Mouse (Mus musculus) thymus, adult 2 months (tissue): ENCODE measurements around the gene Cacna1h. TPM values are rescaled to one million over a fixed set of nuclear protein-coding genes. Genes with fewer than 3 reads are reported as not detected.

Experiments
- DNase-seq: peaks from one replicate; pipeline ENCODE4 v3.0.0; 2021
- H3K27ac ChIP-seq: fragments of 200-500 bp; 2 replicates; pipeline ENCODE4 v1.5.1; 2012; ENCODE audit warnings: low read length, control low read depth; ENCODE audit not compliant: control insufficient read depth, insufficient read depth
- H3K27me3 ChIP-seq: fragments of 200-500 bp; 2 replicates; pipeline ENCODE4 v1.6.1; 2012; ENCODE audit warnings: mild to moderate bottlenecking, low read length, moderate library complexity, mixed read lengths; ENCODE audit not compliant: control insufficient read depth, insufficient read depth
- H3K36me3 ChIP-seq: fragments of 200-500 bp; 2 replicates; pipeline ENCODE4 v1.6.1; 2012; ENCODE audit warnings: mild to moderate bottlenecking, low read length, moderate library complexity; ENCODE audit not compliant: control insufficient read depth, insufficient read depth
- H3K4me1 ChIP-seq: fragments of 200-500 bp; replicated peaks from 2 replicates; pipeline ENCODE4 v1.6.1; 2012; ENCODE audit warnings: low read length; ENCODE audit not compliant: control insufficient read depth, insufficient read depth
- H3K4me3 ChIP-seq: fragments of 200-500 bp; 2 replicates; pipeline ENCODE4 v1.5.1; 2012; ENCODE audit warnings: mild to moderate bottlenecking, low read length, control low read depth, moderate library complexity; ENCODE audit not compliant: control insufficient read depth, insufficient read depth
- CTCF ChIP-seq: fragments of 200-500 bp; IDR thresholded peaks from 2 replicates; pipeline ENCODE4 v1.5.1; 2012; ENCODE audit warnings: mild to moderate bottlenecking, control low read depth, low read length, moderate library complexity, borderline replicate concordance; ENCODE audit not compliant: control insufficient read depth, poor library complexity, insufficient read depth; ENCODE audit errors: extremely low read depth
- POLR2A ChIP-seq: fragments of 200-500 bp; IDR thresholded peaks from 2 replicates; pipeline ENCODE4 v1.6.1; 2012; ENCODE audit warnings: mild to moderate bottlenecking, low read length, control low read depth, moderate library complexity; ENCODE audit not compliant: control insufficient read depth, poor library complexity, insufficient read depth; ENCODE audit errors: extremely low read depth
- WGBS: fragments of 180-500 bp; shearing (Covaris S2); methylation state at CpG from one replicate; pipeline ENCODE4 v1.1.7; 2018; 5-methylcytosine and 5-hydroxymethylcytosine counted together
- polyA plus RNA-seq: library from polyadenylated mRNA; depleted of rRNA; stranded (reverse); fragments of >200 nt; gene quantifications from 2 replicates; pipeline ENCODE4 v1.2.3, GENCODE M21; 2012

Gene Cacna1h
- polyA plus RNA-seq, 1 experiment, result 4.3 TPM

- WGBS, result 3% methylated on average over 53 of the region's 53 CpGs
- Histone ChIP-seq H3K27ac (no peak overlapping the region), H3K4me1 (no peaks in the 10 kb centered on the region; the same call in 1 of the 2 replicates), H3K27me3 (peaks cover 3% of the 10 kb centered on the region; the same call in 1 of the 2 replicates), H3K36me3 (no peaks in the 10 kb centered on the region), H3K4me3 (no peak overlapping the region)
- no peak for DNase-seq
- TF ChIP-seq POLR2A (no peak), CTCF (no peak)
Measured at GRCm38 (mm10) chr17:25432433-25433181, 976 bp downstream of the Cacna1h start.

- H3K27ac ChIP-seq, result no peak overlapping the region
- WGBS, result 37% methylated on average over 8 of the region's 8 CpGs
- no peak for DNase-seq
- no peaks in the 10 kb centered on the region; the same call in 1 of the 2 replicates for H3K4me1 ChIP-seq
- TF ChIP-seq CTCF, result no peak
- no peaks in the 10 kb centered on the region for H3K36me3 ChIP-seq
- no peak overlapping the region for H3K4me3 ChIP-seq
- peaks cover 3% of the 10 kb centered on the region; the same call in 1 of the 2 replicates for H3K27me3 ChIP-seq
Measured at GRCm38 (mm10) chr17:25430534-25430933, 3.0 kb downstream of the Cacna1h start.

GRCm38 (mm10) chr17:25429886-25430285, 3.7 kb downstream of the Cacna1h start:
- Histone ChIP-seq H3K4me1 (no peaks in the 10 kb centered on the region; the same call in 1 of the 2 replicates), H3K36me3 (no peaks in the 10 kb centered on the region), H3K27ac (no peak overlapping the region), H3K27me3 (peaks cover 3% of the 10 kb centered on the region; the same call in 1 of the 2 replicates), H3K4me3 (no peak overlapping the region)
- DNase-seq, result no peak
- 37% methylated on average over 6 of the region's 6 CpGs for WGBS
- TF ChIP-seq POLR2A (no peak), CTCF (no peak)

- no peaks in the 10 kb centered on the region for H3K36me3 ChIP-seq
- H3K4me3 ChIP-seq, result no peak overlapping the region
- H3K27me3 ChIP-seq, result peaks cover 3% of the 10 kb centered on the region; the same call in 1 of the 2 replicates
- H3K27ac ChIP-seq, result no peak overlapping the region
- 54% methylated on average over 5 of the region's 5 CpGs for WGBS
- H3K4me1 ChIP-seq, result no peaks in the 10 kb centered on the region; the same call in 1 of the 2 replicates
- no peak for DNase-seq
- TF ChIP-seq CTCF, result no peak
- TF ChIP-seq POLR2A, result no peak
Measured at GRCm38 (mm10) chr17:25429240-25429639, 4.3 kb downstream of the Cacna1h start.

- Histone ChIP-seq H3K27ac (no peak overlapping the region), H3K36me3 (no peaks in the 10 kb centered on the region), H3K4me3 (no peak overlapping the region), H3K4me1 (no peaks in the 10 kb centered on the region), H3K27me3 (peaks cover 3% of the 10 kb centered on the region; the same call in 1 of the 2 replicates)
- no peak for DNase-seq
- no peak for TF ChIP-seq CTCF
- no peak for TF ChIP-seq POLR2A
- WGBS, result 66% methylated on average over 10 of the region's 10 CpGs
Measured at GRCm38 (mm10) chr17:25427441-25427840, 6.1 kb downstream of the Cacna1h start.

- Histone ChIP-seq H3K4me1 (no peaks in the 10 kb centered on the region), H3K36me3 (no peaks in the 10 kb centered on the region), H3K27me3 (no peaks in the 10 kb centered on the region), H3K4me3 (no peak overlapping the region), H3K27ac (no peak overlapping the region)
- no peak for TF ChIP-seq POLR2A
- no peak for TF ChIP-seq CTCF
- no peak for DNase-seq
- WGBS, result 82% methylated on average over 2 of the region's 2 CpGs
Measured at GRCm38 (mm10) chr17:25425996-25426395, 7.6 kb downstream of the Cacna1h start.

GRCm38 (mm10) chr17:25424526-25425080, 9.0 kb downstream of the Cacna1h start:
- no peaks in the 10 kb centered on the region for H3K27me3 ChIP-seq
- H3K4me3 ChIP-seq, result no peak overlapping the region
- 77% methylated on average over 8 of the region's 8 CpGs for WGBS
- no peak for TF ChIP-seq CTCF
- no peak for TF ChIP-seq POLR2A
- H3K4me1 ChIP-seq, result no peaks in the 10 kb centered on the region
- DNase-seq, result no peak
- H3K36me3 ChIP-seq, result no peaks in the 10 kb centered on the region
- no peak overlapping the region for H3K27ac ChIP-seq
